8 mouse cellular contexts compared by ENCODE assay signal in the genomic region with DNA sequence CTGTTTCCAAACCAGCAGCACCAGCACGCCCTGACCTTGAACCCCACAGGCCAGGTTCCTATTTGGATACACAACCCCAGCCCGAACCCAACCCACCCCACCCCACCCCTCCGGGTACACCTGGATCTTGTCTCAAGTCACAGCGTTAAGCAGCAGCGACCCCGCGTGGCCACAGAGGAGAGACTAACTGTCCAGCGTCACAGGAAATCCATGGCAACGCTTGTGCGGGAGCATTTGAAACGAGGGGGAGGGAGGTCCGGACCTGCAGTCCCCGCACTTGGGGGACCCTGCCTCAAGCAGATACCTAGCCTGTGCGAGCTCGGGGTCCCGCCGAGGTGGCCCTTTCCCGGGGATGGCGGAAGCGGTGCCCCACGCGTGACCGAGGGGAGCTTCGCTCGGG. TPM values are rescaled to one million over a fixed set of nuclear protein-coding genes. Genes with fewer than 3 reads are reported as not detected.
DNase-seq lines count a peak whose midpoint lies in the region; ATAC-seq and TF ChIP-seq lines count a peak whose summit lies in the region.

No protein-coding gene starts in this region.

- WGBS in forebrain, postnatal 0 days = under 1% methylated on average over 25 of the region's 25 CpGs
- 1% methylated on average over 25 of the region's 25 CpGs for WGBS in lung, embryonic 16.5 days
- under 1% methylated on average over 25 of the region's 25 CpGs for WGBS in thymus, adult 2 months

- H3K27ac ChIP-seq in forebrain, postnatal 0 days (ENCODE audit: low read depth, low read length) = peak overlapping the region; percentile 9; the same call in 1 of the 2 replicates
- H3K27ac ChIP-seq in lung, embryonic 16.5 days (ENCODE audit: low read length) = 0 out of 2 replicates have a peak overlapping the region, but pooled peaks have one; percentile 20
- no peak overlapping the region for H3K27ac ChIP-seq in thymus, adult 2 months (ENCODE audit: control insufficient read depth, insufficient read depth, low read length)

- peaks cover 3% of the 10 kb centered on the region; the same call in 1 of the 2 replicates for H3K9me3 ChIP-seq in G1E (replicated peaks)
- no peaks in the 10 kb centered on the region for H3K9me3 ChIP-seq in forebrain, postnatal 0 days (ENCODE audit: low read length)
- no peaks in the 10 kb centered on the region for H3K9me3 ChIP-seq in lung, embryonic 16.5 days (ENCODE audit: control insufficient read depth, low read length)

- DNase-seq in G1E (ENCODE audit: low spot score) = peak; percentile 35
- peak; percentile 75 for DNase-seq in cerebellum, adult 11 months
- peak; percentile 93 for DNase-seq in forebrain, postnatal 0 days
- peak; percentile 89 for DNase-seq in heart, postnatal 4 days
- peak; percentile 68 to 76 for DNase-seq in layer of hippocampus, adult 8-10 months (ENCODE audit: low spot score in 2 of 2)
- peak; percentile 65 for DNase-seq in ovary, adult 18-20 months (ENCODE audit: low spot score)
- DNase-seq in thymus, adult 2 months = peak; percentile 92

- H3K36me3 ChIP-seq in G1E (replicated peaks) = no peaks in the 10 kb centered on the region
- H3K36me3 ChIP-seq in forebrain, postnatal 0 days (ENCODE audit: insufficient read depth) = no peaks in the 10 kb centered on the region
- no peaks in the 10 kb centered on the region for H3K36me3 ChIP-seq in lung, embryonic 16.5 days (ENCODE audit: control insufficient read depth, insufficient read depth, low read length)
- no peaks in the 10 kb centered on the region for H3K36me3 ChIP-seq in thymus, adult 2 months (ENCODE audit: control insufficient read depth, insufficient read depth, low read length)

- TF ChIP-seq POLR2A in thymus, adult 2 months (IDR thresholded peaks at IDR 0.05; ENCODE audit: control insufficient read depth, extremely low read depth, insufficient read depth, low read length, poor library complexity) = no peak

- H3K4me3 ChIP-seq in G1E (ENCODE audit: low read depth, low read length) = peak overlapping the region; percentile 30; the same call in 1 of the 2 replicates
- peak overlapping the region; percentile 58 for H3K4me3 ChIP-seq in forebrain, postnatal 0 days (ENCODE audit: low read depth, low read length)
- H3K4me3 ChIP-seq in lung, embryonic 16.5 days (ENCODE audit: low read length) = peak overlapping the region; percentile 69
- H3K4me3 ChIP-seq in thymus, adult 2 months (ENCODE audit: control insufficient read depth, insufficient read depth, low read length) = peak overlapping the region; percentile 61

- peak overlapping the region; percentile 99 for H3K4me2 ChIP-seq in forebrain, postnatal 0 days (ENCODE audit: low read depth)
- peak overlapping the region; percentile 100 for H3K4me2 ChIP-seq in lung, embryonic 16.5 days (ENCODE audit: low read depth, low read length)

- peaks cover 27% of the 10 kb centered on the region for H3K27me3 ChIP-seq in G1E (ENCODE audit: insufficient read depth, low read length)
- no peaks in the 10 kb centered on the region for H3K27me3 ChIP-seq in forebrain, postnatal 0 days (ENCODE audit: insufficient read depth, low read length)
- no peaks in the 10 kb centered on the region for H3K27me3 ChIP-seq in lung, embryonic 16.5 days (ENCODE audit: control insufficient read depth, insufficient read depth, low read depth, low read length)
- H3K27me3 ChIP-seq in thymus, adult 2 months (ENCODE audit: control insufficient read depth, insufficient read depth, low read length) = no peaks in the 10 kb centered on the region

- no peak for ATAC-seq in G1E (ENCODE audit: extremely low read depth, insufficient number of reproducible peaks, low FRiP score, poor library complexity, severe bottlenecking)
- peak; percentile 67 for ATAC-seq in forebrain, postnatal 0 days
- ATAC-seq in lung, embryonic 16.5 days (ENCODE audit: low read depth) = peak; percentile 69

- 0 out of 2 replicates have a peak, but pooled peaks have one; percentile 14 for TF ChIP-seq CTCF in G1E (IDR thresholded peaks at IDR 0.05; ENCODE audit: low read depth, low read length)
- peak; percentile 88 for TF ChIP-seq CTCF in forebrain, postnatal 0 days (IDR thresholded peaks at IDR 0.05; ENCODE audit: low read depth)
- TF ChIP-seq CTCF in thymus, adult 2 months (IDR thresholded peaks at IDR 0.05; ENCODE audit: borderline replicate concordance, control insufficient read depth, extremely low read depth, insufficient read depth, low read length, poor library complexity) = peak; percentile 87; the same call in 1 of the 2 replicates

- peak overlapping the region; percentile 54 for H3K9ac ChIP-seq in forebrain, postnatal 0 days
- H3K9ac ChIP-seq in lung, embryonic 16.5 days (ENCODE audit: low read length) = peak overlapping the region; percentile 73

- H3K4me1 ChIP-seq in G1E (ENCODE audit: insufficient read depth, low read depth, low read length) = peaks cover 21% of the 10 kb centered on the region
- no peaks in the 10 kb centered on the region for H3K4me1 ChIP-seq in forebrain, postnatal 0 days (ENCODE audit: insufficient read depth)
- peaks cover 12% of the 10 kb centered on the region; the same call in 1 of the 2 replicates for H3K4me1 ChIP-seq in lung, embryonic 16.5 days (replicated peaks; ENCODE audit: control insufficient read depth, insufficient read depth, low read length)
- peaks cover 8% of the 10 kb centered on the region for H3K4me1 ChIP-seq in thymus, adult 2 months (replicated peaks; ENCODE audit: control insufficient read depth, insufficient read depth, low read length)

RNA-seq across cellular contexts. Expression of a gene that starts 0.8 kb away (rescaled TPM):
- total RNA-seq in G1E (2014; fragmentation: Nextera tagmentation) (not detected in 2 replicates), G1E (2017) (not detected in 2 replicates)
- polyA plus RNA-seq in G1E (2012) = not detected in 2 replicates
- total RNA-seq in forebrain, postnatal 0 days (2014; rRNA removed) = 4.3 and 7.2 TPM in 2 replicates
- 1.7 and 2.9 TPM in 2 replicates for polyA plus RNA-seq in forebrain, postnatal 0 days (2015; fragmentation: Nextera tagmentation; extraction: Ambion mirVana)
- total RNA-seq in heart, postnatal 4 days (2021) = under 1 TPM in 1 of 2 experiments, not detected in 1; 0.14 TPM
- 1 to 10 TPM in 1 of 4 experiments, under 1 TPM in 3; 0.97 to 2.2 (median 0.99) TPM for total RNA-seq in layer of hippocampus, adult 8-10 months (2022)
- polyA plus RNA-seq in lung, embryonic 16.5 days (2015; fragmentation: Nextera tagmentation; extraction: Ambion mirVana) = 5.2 and 5.5 TPM in 2 replicates
- polyA plus RNA-seq in thymus, adult 2 months (2012; rRNA removed) = 3.3 and 5.0 TPM in 2 replicates

Comparison
In these comparisons a context has a peak if more than half of its experiments do, and no peak if none do; other contexts are left out.
1. DNase-seq: peak in every context shown above with its lines; median percentile 93 in forebrain, postnatal 0 days; 92 in thymus, adult 2 months; 89 in heart, postnatal 4 days; 75 in cerebellum, adult 11 months; 72 in layer of hippocampus, adult 8-10 months; 65 in ovary, adult 18-20 months; 35 in G1E.
2. CTCF ChIP-seq: peak in every context shown above with its lines; median percentile 88 in forebrain, postnatal 0 days; 87 in thymus, adult 2 months; 14 in G1E.